Comparison of ENCODE assay signal across 15 mouse cellular contexts in genomic region chr10:68103078-68103855, GRCm38 (mm10).
DNase-seq lines count a peak whose midpoint lies in the region; ATAC-seq and TF ChIP-seq lines count a peak whose summit lies in the region.
"Had no signal": no experiment of that assay in that cellular context is flagged by ENCODE, and none has a peak within 500 bp of the region (broad histone marks: within the 10 kb centered on the region; RNA-seq: fewer than 3 reads in every experiment).

No protein-coding gene starts in this region.

- peak; percentile 83 for DNase-seq in heart, adult 11 months
- no peak for DNase-seq in heart, adult 9 months (ENCODE audit: low spot score in 2 of 2)
- no peak for DNase-seq in kidney, adult 2 months
- DNase-seq in brain, adult 2 months (ENCODE audit: low read depth, low spot score) = peak; percentile 23
- no peak for DNase-seq in thymus, postnatal 25 days
- DNase-seq: adrenal gland, adult 2 months; B cell, adult 2 months; cerebellum, adult 11-12 months; kidney, postnatal 36 days; lung, postnatal 10 days; thymus, postnatal 14 days had no signal

- TF ChIP-seq POLR2A in kidney, adult 2 months (IDR thresholded peaks at IDR 0.05; ENCODE audit: low read depth, low read length) = no peak

- H3K4me1 ChIP-seq in kidney, embryonic 14.5 days (ENCODE audit: control insufficient read depth, insufficient read depth, low read length) = peaks cover 17% of the 10 kb centered on the region
- peaks cover 9% of the 10 kb centered on the region for H3K4me1 ChIP-seq in kidney, adult 2 months (ENCODE audit: control insufficient read depth, insufficient read depth, low read length)
- H3K4me1 ChIP-seq in limb, embryonic 15.5 days = peaks cover 36% of the 10 kb centered on the region
- H3K4me1 ChIP-seq in forebrain, embryonic 16.5 days (replicated peaks; ENCODE audit: control insufficient read depth, insufficient read depth, low read length) = peaks cover 5% of the 10 kb centered on the region

- WGBS in kidney, embryonic 14.5 days = 65% methylated on average over 6 of the region's 6 CpGs
- 54% methylated on average over 6 of the region's 6 CpGs for WGBS in kidney, adult 2 months
- WGBS in limb, embryonic 15.5 days = 38% methylated on average over 6 of the region's 6 CpGs
- 72% methylated on average over 6 of the region's 6 CpGs for WGBS in forebrain, embryonic 16.5 days

- peak overlapping the region; percentile 79; the same call in 1 of the 2 replicates for H3K27ac ChIP-seq in kidney, embryonic 14.5 days (ENCODE audit: low read depth, low read length)
- H3K27ac ChIP-seq in kidney, adult 2 months (ENCODE audit: insufficient read depth, low read depth, low read length) = no peak overlapping the region
- H3K27ac ChIP-seq in limb, embryonic 15.5 days = peak overlapping the region; percentile 85
- no peak overlapping the region for H3K27ac ChIP-seq in forebrain, embryonic 16.5 days (ENCODE audit: low read length)

- no peak overlapping the region for H3K4me3 ChIP-seq in kidney, embryonic 14.5 days (ENCODE audit: low read length)
- H3K4me3 ChIP-seq in kidney, adult 2 months (ENCODE audit: insufficient read depth, low read depth, low read length) = no peak overlapping the region
- H3K4me3 ChIP-seq in limb, embryonic 15.5 days = no peak overlapping the region
- no peak overlapping the region for H3K4me3 ChIP-seq in forebrain, embryonic 16.5 days (replicated peaks; ENCODE audit: low read length)
- H3K4me3 ChIP-seq: erythroblast, embryonic 14.5 days had no signal

- ATAC-seq in kidney, embryonic 14.5 days (ENCODE audit: low FRiP score, low TSS enrichment) = no peak
- ATAC-seq in limb, embryonic 15.5 days (ENCODE audit: insufficient number of reproducible peaks, low FRiP score, low TSS enrichment, low read depth) = no peak
- no peak for ATAC-seq in forebrain, embryonic 16.5 days

- no peak overlapping the region for H3K4me2 ChIP-seq in kidney, embryonic 14.5 days (replicated peaks; ENCODE audit: low read depth, low read length)
- no peak overlapping the region for H3K4me2 ChIP-seq in limb, embryonic 15.5 days
- H3K4me2 ChIP-seq in forebrain, embryonic 16.5 days (ENCODE audit: low read length) = no peak overlapping the region

- H3K27me3 ChIP-seq in kidney, embryonic 14.5 days (ENCODE audit: control insufficient read depth, insufficient read depth, low read length) = no peaks in the 10 kb centered on the region
- no peaks in the 10 kb centered on the region for H3K27me3 ChIP-seq in kidney, adult 2 months (replicated peaks; ENCODE audit: control insufficient read depth, insufficient read depth, low read length)
- H3K27me3 ChIP-seq in limb, embryonic 15.5 days = no peaks in the 10 kb centered on the region
- H3K27me3 ChIP-seq in forebrain, embryonic 16.5 days (replicated peaks; ENCODE audit: control insufficient read depth, insufficient read depth, low read length) = no peaks in the 10 kb centered on the region

- no peak for TF ChIP-seq CTCF in kidney, adult 2 months (conservative IDR thresholded peaks at IDR 0.05; ENCODE audit: insufficient read depth, insufficient read length, low read depth, low read length)

- no peak overlapping the region for H3K9ac ChIP-seq in kidney, embryonic 14.5 days (ENCODE audit: low read depth, low read length)
- no peak overlapping the region for H3K9ac ChIP-seq in limb, embryonic 15.5 days
- no peak overlapping the region for H3K9ac ChIP-seq in forebrain, embryonic 16.5 days (replicated peaks; ENCODE audit: low read depth, low read length)

- H3K36me3 ChIP-seq in kidney, embryonic 14.5 days (ENCODE audit: control insufficient read depth, insufficient read depth, low read length) = peaks cover 20% of the 10 kb centered on the region
- peaks cover 9% of the 10 kb centered on the region; the same call in 1 of the 2 replicates for H3K36me3 ChIP-seq in kidney, adult 2 months (ENCODE audit: control insufficient read depth, insufficient read depth, low read length)
- peaks cover 17% of the 10 kb centered on the region for H3K36me3 ChIP-seq in limb, embryonic 15.5 days
- H3K36me3 ChIP-seq in forebrain, embryonic 16.5 days (ENCODE audit: control insufficient read depth, insufficient read depth) = no peaks in the 10 kb centered on the region

- H3K9me3 ChIP-seq in kidney, embryonic 14.5 days (ENCODE audit: control insufficient read depth, low read length) = no peaks in the 10 kb centered on the region
- H3K9me3 ChIP-seq in limb, embryonic 15.5 days = no peaks in the 10 kb centered on the region
- no peaks in the 10 kb centered on the region for H3K9me3 ChIP-seq in forebrain, embryonic 16.5 days (ENCODE audit: control insufficient read depth, low read length)

Comparison
In these comparisons a context has a peak if more than half of its experiments do, and no peak if none do; other contexts are left out.
1. DNase-seq: peak in heart, adult 11 months (single experiment) and brain, adult 2 months (single experiment); none in heart, adult 9 months (0 of 2), kidney, adult 2 months (single experiment) and thymus, postnatal 25 days (single experiment).
2. H3K27ac ChIP-seq: peak in kidney, embryonic 14.5 days (single experiment) and limb, embryonic 15.5 days (single experiment); none in kidney, adult 2 months (single experiment) and forebrain, embryonic 16.5 days (single experiment).